Mouse (Mus musculus) gonadal fat pad, adult 2 months (tissue): ENCODE measurements around the gene Gsap. TPM values are rescaled to one million over a fixed set of nuclear protein-coding genes. Genes with fewer than 3 reads are reported as not detected.
A peak's percentile ranks its signal among the peaks of the same experiment; 100 is the strongest.
"Not testable (repeated sequence)": the region's sequence is repeated elsewhere in the genome, so short reads cannot be mapped to it uniquely, and the experiment has no call there.

Experiments used
- DNase-seq: peaks from one replicate; pipeline ENCODE4 v3.0.0-alpha.2; 2012; ENCODE audit warnings: low read depth
- polyA plus RNA-seq: library from polyadenylated mRNA; depleted of rRNA; stranded (reverse); fragments of >200 nt; gene quantifications from 2 replicates; pipeline ENCODE4 v1.2.3, GENCODE M21; 2012

Gsap gene
- polyA plus RNA-seq, 1 experiment, result 2.7 TPM

- no peak for DNase-seq
Observed at GRCm38 (mm10) chr5:21179496-21179895, 6.6 kb upstream of the Gsap start.

- not testable (repeated sequence) for DNase-seq
Observed at GRCm38 (mm10) chr5:21183046-21183445, 3.0 kb upstream of the Gsap start.

- DNase-seq, result no peak
Observed at GRCm38 (mm10) chr5:21186821-21187220, 766 bp downstream of the Gsap start.

- DNase-seq, result no peak
Observed at GRCm38 (mm10) chr5:21188435-21188834, 2.4 kb downstream of the Gsap start.

- DNase-seq, result peak; percentile 61
Observed at GRCm38 (mm10) chr5:21189036-21189435, 3.0 kb downstream of the Gsap start.

- DNase-seq, result no peak
Observed at GRCm38 (mm10) chr5:21189460-21189859, 3.4 kb downstream of the Gsap start.

- no peak for DNase-seq
Observed at GRCm38 (mm10) chr5:21203504-21203903, 17.4 kb downstream of the Gsap start.

GRCm38 (mm10) chr5:21204157-21204556, 18.1 kb downstream of the Gsap start:
- DNase-seq, result no peak

- no peak for DNase-seq
Observed at GRCm38 (mm10) chr5:21206014-21206413, 20.0 kb downstream of the Gsap start.

GRCm38 (mm10) chr5:21211406-21211805, 25.4 kb downstream of the Gsap start:
- no peak for DNase-seq

GRCm38 (mm10) chr5:21212933-21213332, 26.9 kb downstream of the Gsap start:
- no peak for DNase-seq

GRCm38 (mm10) chr5:21213801-21214200, 27.7 kb downstream of the Gsap start:
- DNase-seq, result no peak

GRCm38 (mm10) chr5:21217453-21218294, 31.6 kb downstream of the Gsap start:
- no peak for DNase-seq

- DNase-seq, result no peak
Observed at GRCm38 (mm10) chr5:21232876-21233275, 46.8 kb downstream of the Gsap start.

GRCm38 (mm10) chr5:21244575-21244974, 58.5 kb downstream of the Gsap start:
- no peak for DNase-seq

GRCm38 (mm10) chr5:21245241-21245640, 59.2 kb downstream of the Gsap start:
- DNase-seq, result no peak

GRCm38 (mm10) chr5:21246794-21247193, 60.7 kb downstream of the Gsap start:
- DNase-seq, result no peak

- no peak for DNase-seq
Observed at GRCm38 (mm10) chr5:21247916-21248315, 61.9 kb downstream of the Gsap start.

- no peak for DNase-seq
Observed at GRCm38 (mm10) chr5:21248834-21249233, 62.8 kb downstream of the Gsap start.

- no peak for DNase-seq
Observed at GRCm38 (mm10) chr5:21254731-21255525, 68.9 kb downstream of the Gsap start.

- DNase-seq, result no peak
Observed at GRCm38 (mm10) chr5:21255551-21256132, 69.6 kb downstream of the Gsap start.

- no peak for DNase-seq
Observed at GRCm38 (mm10) chr5:21257126-21257525, 71.1 kb downstream of the Gsap start.

- DNase-seq, result no peak
Observed at GRCm38 (mm10) chr5:21257806-21258205, 71.8 kb downstream of the Gsap start.
